9 mouse cellular contexts compared by ENCODE assay signal in the genomic region with DNA sequence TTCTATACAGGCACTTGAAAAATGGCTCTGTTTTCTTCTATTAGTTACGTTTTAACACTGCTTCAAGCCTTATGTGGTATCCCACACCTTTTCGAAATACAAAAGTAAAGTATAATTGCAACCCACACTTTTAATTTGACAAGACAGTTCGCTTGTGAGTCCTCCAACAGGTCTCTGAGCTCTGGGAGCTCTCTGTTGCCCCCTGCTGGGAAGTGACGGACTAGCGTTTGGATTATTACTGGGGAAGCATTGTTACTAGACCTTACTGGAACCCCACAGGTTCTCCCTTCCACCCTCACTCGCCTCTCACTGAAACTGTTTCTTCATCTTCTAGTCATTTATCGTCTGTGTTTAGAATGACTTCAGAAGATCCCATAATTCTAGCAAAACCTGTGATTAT. TPM values are rescaled to one million over a fixed set of nuclear protein-coding genes. Genes with fewer than 3 reads are reported as not detected.
DNase-seq lines count a peak whose midpoint lies in the region; ATAC-seq and TF ChIP-seq lines count a peak whose summit lies in the region.
"Had no signal": no experiment of that assay in that cellular context is flagged by ENCODE, and none has a peak within 500 bp of the region (broad histone marks: within the 10 kb centered on the region; RNA-seq: fewer than 3 reads in every experiment).

No protein-coding gene starts in this region.

- H3K4me3 ChIP-seq in intestine, postnatal 0 days (ENCODE audit: low read depth, low read length), result no peak overlapping the region
- no peak overlapping the region for H3K4me3 ChIP-seq in intestine, embryonic 16.5 days (ENCODE audit: low read length)
- no peak overlapping the region for H3K4me3 ChIP-seq in limb, embryonic 10.5 days
- H3K4me3 ChIP-seq: myocyte had no signal

- peak; percentile 72 for DNase-seq in R1 (ENCODE audit: low read depth, low spot score)
- DNase-seq in cerebellum, postnatal 4 days (ENCODE audit: low spot score in 2 of 2), result peak; percentile 36 to 63
- DNase-seq in heart, postnatal 36 days, result peak; percentile 26 to 62
- peak; percentile 63 for DNase-seq in limb, embryonic 10.5 days (ENCODE audit: low spot score)
- peak; percentile 60 to 74 for DNase-seq in right cerebral cortex, adult 2 months (ENCODE audit: low spot score in 2 of 2)
- peak; percentile 66 for DNase-seq in urinary bladder, postnatal 14 days (ENCODE audit: low spot score)

- H3K27ac ChIP-seq in intestine, postnatal 0 days (ENCODE audit: low read depth, low read length), result no peak overlapping the region
- H3K27ac ChIP-seq in intestine, embryonic 16.5 days (ENCODE audit: low read length), result no peak overlapping the region
- H3K27ac ChIP-seq in limb, embryonic 10.5 days, result no peak overlapping the region

- H3K4me2 ChIP-seq in intestine, postnatal 0 days (replicated peaks; ENCODE audit: low read depth), result no peak overlapping the region
- H3K4me2 ChIP-seq in intestine, embryonic 16.5 days (ENCODE audit: low read depth, low read length), result no peak overlapping the region

- no peaks in the 10 kb centered on the region for H3K9me3 ChIP-seq in intestine, postnatal 0 days (ENCODE audit: control insufficient read depth)
- no peaks in the 10 kb centered on the region for H3K9me3 ChIP-seq in intestine, embryonic 16.5 days (ENCODE audit: control insufficient read depth, low read length)
- no peaks in the 10 kb centered on the region for H3K9me3 ChIP-seq in limb, embryonic 10.5 days (replicated peaks)

- H3K4me1 ChIP-seq in intestine, postnatal 0 days (replicated peaks; ENCODE audit: control insufficient read depth, insufficient read depth, low read length), result no peaks in the 10 kb centered on the region
- no peaks in the 10 kb centered on the region for H3K4me1 ChIP-seq in intestine, embryonic 16.5 days (ENCODE audit: control insufficient read depth, insufficient read depth, low read length)
- H3K4me1 ChIP-seq in limb, embryonic 10.5 days, result no peaks in the 10 kb centered on the region

- intact Hi-C loops in heart, postnatal 36 days (cut with DNase I), result no loop called here

- ATAC-seq in intestine, postnatal 0 days, result no peak
- ATAC-seq in intestine, embryonic 16.5 days, result no peak

- H3K9ac ChIP-seq in intestine, postnatal 0 days (ENCODE audit: low read depth, low read length), result no peak overlapping the region
- H3K9ac ChIP-seq in intestine, embryonic 16.5 days (ENCODE audit: low read depth, low read length), result no peak overlapping the region

- peak; percentile 80 for TF ChIP-seq CTCF in intestine, postnatal 0 days (IDR thresholded peaks at IDR 0.05; ENCODE audit: low read depth)

- WGBS in intestine, postnatal 0 days, result 51% methylated on average over 7 of the region's 7 CpGs
- WGBS in intestine, embryonic 16.5 days, result 52% methylated on average over 7 of the region's 7 CpGs
- 53% methylated on average over 7 of the region's 7 CpGs for WGBS in limb, embryonic 10.5 days

- H3K36me3 ChIP-seq in intestine, postnatal 0 days (ENCODE audit: control insufficient read depth, insufficient read depth), result no peaks in the 10 kb centered on the region
- H3K36me3 ChIP-seq in intestine, embryonic 16.5 days (ENCODE audit: control insufficient read depth, insufficient read depth, low read length), result no peaks in the 10 kb centered on the region
- H3K36me3 ChIP-seq in limb, embryonic 10.5 days, result no peaks in the 10 kb centered on the region

- H3K27me3 ChIP-seq in intestine, postnatal 0 days (replicated peaks; ENCODE audit: control insufficient read depth, insufficient read depth, low read length), result no peaks in the 10 kb centered on the region
- no peaks in the 10 kb centered on the region for H3K27me3 ChIP-seq in intestine, embryonic 16.5 days (replicated peaks; ENCODE audit: control insufficient read depth, insufficient read depth, low read length)
- H3K27me3 ChIP-seq in limb, embryonic 10.5 days (ENCODE audit: low read depth, poor library complexity, severe bottlenecking), result no peaks in the 10 kb centered on the region

RNA-seq across cellular contexts. Expression of gene Tshr, which starts 34.4 kb away (rescaled TPM):
- polyA plus RNA-seq in intestine, postnatal 0 days (2015; fragmentation: Nextera tagmentation; extraction: Ambion mirVana), result 0.04 and 0.08 TPM in 2 replicates
- 0.16 and 0.22 TPM in 2 replicates for polyA plus RNA-seq in intestine, embryonic 16.5 days (2015; fragmentation: Nextera tagmentation; extraction: Ambion mirVana)
- total RNA-seq in heart, postnatal 36 days (2021), result under 1 TPM in 1 of 2 experiments, not detected in 1; 0.33 TPM
- polyA plus RNA-seq in limb, embryonic 10.5 days (2016; fragmentation: Nextera tagmentation; extraction: Ambion mirVana), result 0.09 TPM in 1 of 2 replicates, not detected in the other
- polyA plus RNA-seq: myocyte had no signal

RNA-seq across cellular contexts. Expression of gene Cep128, which starts 34.6 kb away (rescaled TPM):
- polyA plus RNA-seq in intestine, postnatal 0 days (2015; fragmentation: Nextera tagmentation; extraction: Ambion mirVana), result 2.0 and 3.7 TPM in 2 replicates
- polyA plus RNA-seq in intestine, embryonic 16.5 days (2015; fragmentation: Nextera tagmentation; extraction: Ambion mirVana), result 5.8 and 6.3 TPM in 2 replicates
- 10 to 100 TPM; 10.3 to 10.9 TPM for total RNA-seq in heart, postnatal 36 days (2021)
- 9.5 and 10.2 TPM in 2 replicates for polyA plus RNA-seq in limb, embryonic 10.5 days (2016; fragmentation: Nextera tagmentation; extraction: Ambion mirVana)
